15 mouse cellular contexts compared by ENCODE assay signal in the genomic region with DNA sequence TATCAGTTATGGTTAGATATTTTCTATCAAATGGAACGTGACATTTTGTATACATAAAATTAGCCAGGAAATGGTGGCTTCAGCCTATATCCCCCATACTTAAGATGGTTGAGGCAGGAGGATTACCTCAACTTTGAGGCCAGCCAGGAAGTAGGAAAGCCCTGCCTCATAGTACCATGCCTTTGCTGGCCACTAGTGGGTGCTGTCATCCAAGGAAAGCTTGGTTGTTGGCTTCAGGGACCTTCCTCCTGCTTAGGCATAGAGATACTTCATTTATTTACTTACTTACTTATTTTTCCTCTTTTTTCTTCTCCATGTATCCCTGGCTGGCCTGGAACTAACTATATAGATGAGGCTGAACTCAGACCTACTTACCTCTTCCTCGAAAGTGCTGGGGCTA. TPM values are rescaled to one million over a fixed set of nuclear protein-coding genes. Genes with fewer than 3 reads are reported as not detected.
A peak's percentile ranks its signal among the peaks of the same experiment; 100 is the strongest.
DNase-seq lines count a peak whose midpoint lies in the region; ATAC-seq and TF ChIP-seq lines count a peak whose summit lies in the region.
"Had no signal": no experiment of that assay in that cellular context is flagged by ENCODE, and none has a peak within 500 bp of the region (broad histone marks: within the 10 kb centered on the region; RNA-seq: fewer than 3 reads in every experiment).

No protein-coding gene starts in this region.

- no peak overlapping the region for H3K4me3 ChIP-seq in cerebellum, adult 2 months (replicated peaks; ENCODE audit: insufficient read depth, low read depth, low read length)
- no peak overlapping the region for H3K4me3 ChIP-seq in lung, adult 2 months (replicated peaks; ENCODE audit: extremely low read depth, low read depth, low read length)
- H3K4me3 ChIP-seq in MEL (ENCODE audit: control insufficient read depth in 1 of 2, insufficient read depth in 1 of 2, low read depth in 2 of 2, low read length in 2 of 2): no peak overlapping the region
- H3K4me3 ChIP-seq: heart, embryonic 10.5 days had no signal

- peak; percentile 62; the same call in 1 of the 2 replicates for TF ChIP-seq CTCF in cerebellum, adult 2 months (IDR thresholded peaks at IDR 0.05; ENCODE audit: borderline replicate concordance, insufficient read depth, low read depth, low read length)
- peak; percentile 60 for TF ChIP-seq CTCF in lung, adult 2 months (IDR thresholded peaks at IDR 0.05; ENCODE audit: insufficient read depth, low read length)
- peak in 2 of 3 experiments; percentile 6 to 20; a peak in 1 of 6 replicates for TF ChIP-seq CTCF in MEL (IDR thresholded peaks at IDR 0.05 in 2 of 3, conservative IDR thresholded peaks at IDR 0.05 in 1 of 3; ENCODE audit: control insufficient read depth in 1 of 3, insufficient read depth in 1 of 3, low read depth in 2 of 3, low read length in 3 of 3, poor library complexity in 1 of 3, severe bottlenecking in 1 of 3)

- TF ChIP-seq EP300 in MEL (IDR thresholded peaks at IDR 0.05; ENCODE audit: low read depth in 1 of 2, low read length in 2 of 2): no peak

- H3K79me2 ChIP-seq in MEL (ENCODE audit: control insufficient read depth, insufficient read depth, low read length, poor library complexity): no peaks in the 10 kb centered on the region

- ATAC-seq in neutrophil, adult 5-6 weeks (ENCODE audit: extremely low read depth, insufficient number of reproducible peaks, low FRiP score, poor library complexity, severe bottlenecking): peak; percentile 80

- WGBS in cerebellum, adult 2 months: 87% methylated on average over 2 of the region's 2 CpGs
- WGBS in lung, adult 2 months: 83% methylated on average over 2 of the region's 2 CpGs

- TF ChIP-seq RAD21 in MEL (IDR thresholded peaks at IDR 0.05; ENCODE audit: low read depth, low read length): no peak

- H3K27me3 ChIP-seq in cerebellum, adult 2 months (ENCODE audit: control insufficient read depth, insufficient read depth, low read length): no peaks in the 10 kb centered on the region
- H3K27me3 ChIP-seq in MEL (ENCODE audit: control insufficient read depth in 1 of 2, insufficient read depth in 2 of 2, low read length in 2 of 2): no peaks in the 10 kb centered on the region

- no peak for TF ChIP-seq POLR2A in cerebellum, adult 2 months (IDR thresholded peaks at IDR 0.05; ENCODE audit: borderline replicate concordance, insufficient read depth, low read length)
- TF ChIP-seq POLR2A in lung, adult 2 months (IDR thresholded peaks at IDR 0.05; ENCODE audit: borderline replicate concordance, extremely low read depth, low read depth, low read length): no peak
- no peak for TF ChIP-seq POLR2A in MEL (IDR thresholded peaks at IDR 0.05; ENCODE audit: control insufficient read depth in 1 of 2, insufficient read depth in 1 of 2, low read depth in 1 of 2, low read length in 2 of 2, poor library complexity in 1 of 2)

- H3K9ac ChIP-seq in MEL (ENCODE audit: control insufficient read depth, low read depth, low read length, poor library complexity, severe bottlenecking): no peak overlapping the region

- H3K9me3 ChIP-seq in MEL (replicated peaks; ENCODE audit: insufficient read depth, low read length): no peaks in the 10 kb centered on the region
- H3K9me3 ChIP-seq: heart, embryonic 10.5 days had no signal

- DNase-seq in cerebellum, adult 2 months: peak in 1 of 2 experiments; percentile 27
- no peak for DNase-seq in cerebellum, adult 11 months
- DNase-seq in lung, adult 2 months: no peak
- no peak for DNase-seq in lung, postnatal 36 days
- DNase-seq in MEL (ENCODE audit: low read depth, low spot score): peak; percentile 6
- DNase-seq in ovary, postnatal 14 days (ENCODE audit: low spot score): no peak
- no peak for DNase-seq in embryo, embryonic 11 days
- DNase-seq: adrenal gland, postnatal 10 days had no signal

- H3K27ac ChIP-seq in cerebellum, adult 2 months (ENCODE audit: insufficient read depth, low read length): no peak overlapping the region
- no peak overlapping the region for H3K27ac ChIP-seq in MEL (ENCODE audit: control insufficient read depth, low read depth, low read length)
- H3K27ac ChIP-seq: heart, embryonic 10.5 days had no signal

- peaks cover 23% of the 10 kb centered on the region; the same call in 1 of the 2 replicates for H3K4me1 ChIP-seq in cerebellum, adult 2 months (ENCODE audit: control insufficient read depth, insufficient read depth, low read length)
- no peaks in the 10 kb centered on the region for H3K4me1 ChIP-seq in lung, adult 2 months (ENCODE audit: control insufficient read depth, insufficient read depth, low read length)
- no peaks in the 10 kb centered on the region for H3K4me1 ChIP-seq in MEL (ENCODE audit: control insufficient read depth in 1 of 2, insufficient read depth in 2 of 2, low read length in 2 of 2)

- H3K36me3 ChIP-seq in MEL (ENCODE audit: control insufficient read depth in 1 of 2, insufficient read depth in 2 of 2, low read length in 2 of 2): no peaks in the 10 kb centered on the region

TF ChIP-seq in MEL, 35 proteins besides CTCF, POLR2A, EP300 and RAD21:
- no peak for TF ChIP-seq HCFC1 (IDR thresholded peaks at IDR 0.05; ENCODE audit: low read depth, low read length)
- no peak for TF ChIP-seq TBP (IDR thresholded peaks at IDR 0.05; ENCODE audit: low read depth, low read length)
- TF ChIP-seq BHLHE40 (IDR thresholded peaks at IDR 0.05; ENCODE audit: borderline replicate concordance, low read depth, low read length): no peak
- no peak for TF ChIP-seq ZC3H11A (IDR thresholded peaks at IDR 0.05; ENCODE audit: low read depth, low read length)
- TF ChIP-seq UBTF (IDR thresholded peaks at IDR 0.05; ENCODE audit: borderline replicate concordance, insufficient read depth, low read depth, low read length): no peak
- no peak for TF ChIP-seq NRF1 (IDR thresholded peaks at IDR 0.05; ENCODE audit: insufficient read depth, low read depth, low read length, poor library complexity, severe bottlenecking)
- TF ChIP-seq USF2 (IDR thresholded peaks at IDR 0.05; ENCODE audit: borderline replicate concordance in 1 of 2, insufficient read depth in 1 of 2, low read depth in 1 of 2, low read length in 2 of 2): no peak
- TF ChIP-seq POLR2AphosphoS2 (IDR thresholded peaks at IDR 0.05; ENCODE audit: low read length): no peak
- TF ChIP-seq JUND (IDR thresholded peaks at IDR 0.05; ENCODE audit: low read depth, low read length): no peak
- TF ChIP-seq NELFE (IDR thresholded peaks at IDR 0.05; ENCODE audit: low read depth, low read length): no peak
- no peak for TF ChIP-seq ELF1 (IDR thresholded peaks at IDR 0.05; ENCODE audit: low read depth, low read length)
- no peak for TF ChIP-seq TCF12 (IDR thresholded peaks at IDR 0.05; ENCODE audit: low read depth, low read length)
- TF ChIP-seq CHD1 (IDR thresholded peaks at IDR 0.05; ENCODE audit: low read depth, low read length): no peak

RNA-seq across cellular contexts. Expression of gene Gprc5c, which starts 7.7 kb away (rescaled TPM):
- polyA plus RNA-seq in cerebellum, adult 2 months (2012; rRNA removed): 62.9 and 71.8 TPM in 2 replicates
- 14.3 and 18.2 TPM in 2 replicates for polyA plus RNA-seq in lung, adult 2 months (2012; rRNA removed)
- not detected in 2 replicates for total RNA-seq in MEL (2012; rRNA removed)
- polyA plus RNA-seq in MEL (2012; ENCODE audit: insufficient read depth in 1 of 2, insufficient read length in 2 of 2, low read depth in 1 of 2, low replicate concordance in 2 of 2, missing spikeins in 1 of 2): not detected
- total RNA-seq in neutrophil, adult 5-6 weeks (2017): 0.37 and 1.0 TPM in 2 replicates
- total RNA-seq: common myeloid progenitor, adult 5-6 weeks; megakaryocyte-erythroid progenitor cell, adult 5-6 weeks had no signal

RNA-seq across cellular contexts. Expression of gene Cd300a, which starts 31.2 kb away (rescaled TPM):
- polyA plus RNA-seq in cerebellum, adult 2 months (2012; rRNA removed): 5.2 and 6.5 TPM in 2 replicates
- 2.5 and 5.0 TPM in 2 replicates for polyA plus RNA-seq in lung, adult 2 months (2012; rRNA removed)
- not detected in 2 replicates for total RNA-seq in MEL (2012; rRNA removed)
- under 1 TPM in 1 of 2 experiments, not detected in 1; 0.58 TPM for polyA plus RNA-seq in MEL (2012; ENCODE audit: insufficient read depth in 1 of 2, insufficient read length in 2 of 2, low read depth in 1 of 2, low replicate concordance in 2 of 2, missing spikeins in 1 of 2)
- total RNA-seq in neutrophil, adult 5-6 weeks (2017): 100 and 105 TPM in 2 replicates

RNA-seq across cellular contexts. Expression of gene Gpr142, which starts 59.9 kb away (rescaled TPM):
- 0.29 and 0.64 TPM in 2 replicates for polyA plus RNA-seq in cerebellum, adult 2 months (2012; rRNA removed)
- polyA plus RNA-seq in lung, adult 2 months (2012; rRNA removed): not detected in 2 replicates
- not detected in 2 replicates for total RNA-seq in MEL (2012; rRNA removed)
- polyA plus RNA-seq in MEL (2012; ENCODE audit: insufficient read depth in 1 of 2, insufficient read length in 2 of 2, low read depth in 1 of 2, low replicate concordance in 2 of 2, missing spikeins in 1 of 2): not detected
- not detected in 2 replicates for total RNA-seq in neutrophil, adult 5-6 weeks (2017)
- total RNA-seq: adrenal gland, postnatal 10 days; common myeloid progenitor, adult 5-6 weeks; left cerebral cortex, postnatal 25 days; megakaryocyte-erythroid progenitor cell, adult 5-6 weeks had no signal
- polyA plus RNA-seq: C2C12; heart, embryonic 10.5 days; intestine, embryonic 14.5 days had no signal

Comparison
In these comparisons a context has a peak if more than half of its experiments do, and no peak if none do; other contexts are left out.
1. RNA of gene Gprc5c, which starts 7.7 kb away (polyA plus RNA-seq): 62.9 to 71.8 TPM in cerebellum, adult 2 months and 14.3 to 18.2 TPM in lung, adult 2 months; not detected in MEL; every median in the first group is over 10 times any median in the second.
2. Peak in every context shown above with its lines, with median percentiles within 50 percentile points of each other: CTCF ChIP-seq.